Mouse (Mus musculus): ENCODE measurements at regions not wholly inside any gene's neighbourhood (a gene's known extent, or its start where the extent isn't known, plus 50 kb on each side); places are given as distances from the start of the nearest gene placed in this dataset.

DNA sequence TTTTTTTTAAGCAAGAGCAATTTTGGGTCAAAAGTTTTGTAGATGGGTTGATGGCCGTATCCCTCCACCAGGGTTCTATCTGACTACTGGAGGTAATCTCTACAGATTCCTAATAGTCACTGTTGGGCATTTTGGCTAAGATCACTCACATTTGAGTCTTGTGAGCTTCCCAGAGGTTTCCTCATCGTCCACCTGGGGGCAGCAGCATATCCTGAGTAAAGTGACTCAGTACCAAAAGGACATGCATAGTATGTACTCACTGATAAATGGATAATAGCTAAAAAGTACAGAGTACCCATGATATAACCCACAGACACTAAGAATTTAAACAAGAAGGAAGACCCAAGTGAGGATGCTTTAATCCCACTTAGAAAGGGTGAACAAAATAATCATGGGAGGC lies 1390.0 kb downstream of the Amy2a5 start:
- DNase-seq (ENCODE audit: low spot score in 2 of 2), result peak in 1 of 2 experiments; percentile 6
